Mouse (Mus musculus) cerebellum, postnatal 14 days (tissue): Measurements from ENCODE around the gene Rtp1.

Source experiments
- DNase-seq, 2 experiments: peaks; one replicate each; pipeline ENCODE4 v3.0.0; 2021; ENCODE audit warnings: mixed read lengths in 2 of 2

Gene Rtp1

DNA sequence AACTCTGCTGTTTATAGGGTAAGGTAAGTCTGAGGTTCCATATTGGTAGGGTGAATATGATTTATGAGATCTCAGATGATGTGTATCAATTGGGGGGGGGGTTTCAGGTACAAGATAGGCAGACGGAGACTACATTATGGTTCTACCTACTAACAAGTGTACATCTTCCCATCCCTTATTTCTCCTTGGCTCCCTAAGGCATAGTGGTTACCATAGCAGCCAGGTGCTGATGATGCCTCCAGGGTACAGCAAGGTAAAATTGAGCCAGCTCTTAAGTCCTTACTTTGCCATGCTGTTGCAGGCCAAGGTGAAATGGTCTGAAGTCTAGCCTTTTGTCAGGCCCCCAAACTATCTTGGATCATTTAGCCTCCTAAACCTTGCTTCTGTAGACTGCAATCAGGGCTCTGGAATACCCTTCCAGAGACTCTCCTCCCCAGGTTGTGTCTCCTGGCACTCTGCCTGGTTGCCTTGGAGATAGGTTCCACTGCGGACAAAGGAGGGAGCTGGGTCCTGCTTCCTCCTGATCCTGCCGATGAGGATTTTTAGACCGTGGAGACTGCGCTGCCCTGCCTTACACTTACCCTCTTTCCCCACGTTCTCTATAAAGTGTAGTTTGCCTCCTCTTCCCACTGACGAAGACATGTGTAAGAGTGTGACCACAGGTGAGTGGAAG, at the start of gene Rtp1:
Gene Rtp1, plus strand, starts transcription at position 487 of the 673 bp plus-strand sequence.
- peak; percentile 77 to 84 for DNase-seq

DNA sequence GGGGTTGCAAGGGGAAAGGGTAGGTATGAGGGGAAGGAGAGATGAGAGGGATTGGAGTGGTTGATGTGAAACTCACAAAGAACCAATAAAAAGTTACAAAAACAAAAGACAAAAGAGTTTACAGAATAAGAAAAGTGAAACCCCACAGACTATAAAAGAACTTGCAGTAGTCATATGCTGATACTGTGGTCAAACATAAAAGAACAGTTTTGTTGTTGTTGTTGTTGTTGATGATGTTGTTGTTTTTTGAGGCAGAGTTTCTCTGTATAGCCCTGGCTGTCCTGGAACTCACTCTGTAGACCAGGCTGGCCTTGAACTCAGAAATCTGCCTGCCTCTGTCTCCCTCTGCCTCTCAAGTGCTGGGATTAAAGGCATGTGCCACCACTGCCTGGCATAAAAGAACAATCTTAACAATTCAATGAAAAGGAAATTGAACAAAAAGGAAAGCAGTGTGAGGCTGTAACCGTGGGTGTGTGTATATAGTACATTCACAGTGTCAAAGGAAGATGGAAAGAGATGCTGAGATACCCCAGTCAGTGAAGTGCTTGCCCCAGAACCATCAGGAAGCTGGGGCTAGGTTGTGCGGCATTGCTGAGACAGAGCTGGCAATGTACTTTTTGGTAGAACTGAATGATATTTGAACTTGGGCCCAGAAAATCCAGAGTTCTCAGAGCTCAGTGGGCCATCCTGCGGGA, 49.2 kb upstream of the Rtp1 start:
- DNase-seq, result no peak

DNA sequence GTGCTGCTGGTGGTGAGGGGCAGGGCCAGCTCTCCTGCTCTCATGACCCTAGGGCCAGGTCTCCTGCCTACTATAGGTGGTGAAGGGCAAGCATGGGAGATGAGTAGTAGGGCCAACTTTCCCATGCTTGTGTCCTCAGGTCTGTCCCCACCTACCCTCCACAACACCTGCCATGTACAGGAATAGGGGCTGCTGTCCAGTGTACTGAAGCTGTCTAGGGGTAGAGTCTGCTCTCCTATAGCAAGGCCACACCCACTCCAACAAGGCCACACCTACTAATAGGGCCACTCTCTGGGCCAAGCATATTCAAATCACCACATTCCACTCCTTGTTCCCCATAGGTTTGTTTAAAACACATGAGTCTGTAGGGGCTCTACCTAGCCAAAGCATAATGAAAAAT, 44.6 kb upstream of the Rtp1 start:
- DNase-seq, result no peak

DNA sequence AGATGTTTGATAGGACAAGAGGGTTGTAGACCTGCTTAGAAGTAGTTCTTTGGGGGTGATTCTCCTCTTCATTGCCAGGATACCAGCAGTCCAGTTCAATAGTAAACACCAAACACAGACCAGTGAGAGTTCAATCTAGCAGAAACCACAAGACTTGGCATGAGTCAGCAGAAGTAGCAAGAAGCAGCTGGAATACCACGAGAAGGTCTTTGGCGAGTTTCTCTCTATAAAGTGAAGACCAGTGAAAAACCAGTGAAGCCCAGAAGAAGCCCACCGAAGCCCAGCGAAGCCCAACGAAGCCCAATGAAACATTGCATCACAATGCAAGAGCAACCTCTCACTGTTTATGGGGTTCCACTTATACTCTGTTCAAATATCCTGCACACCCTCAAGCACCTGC, 31.0 kb upstream of the Rtp1 start:
- no peak for DNase-seq

DNA sequence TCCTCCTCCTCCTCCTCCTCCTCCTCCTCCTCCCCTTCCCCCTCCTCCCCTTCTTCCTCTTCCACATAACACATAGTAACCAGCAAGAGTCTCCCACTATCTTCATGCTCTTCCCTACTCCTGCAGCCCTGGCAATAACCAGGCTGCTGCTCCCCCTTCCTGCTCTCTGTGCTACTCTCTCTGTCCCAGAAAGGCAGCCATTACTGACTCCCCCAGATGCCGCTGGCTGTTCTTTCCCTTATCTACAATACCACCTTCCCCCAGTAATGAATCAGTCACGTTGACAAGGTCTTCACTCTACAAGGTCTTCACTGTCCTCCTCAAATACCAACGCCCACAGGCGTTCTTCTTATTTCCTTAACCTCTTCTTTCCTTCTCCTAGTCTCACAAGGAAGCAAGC, 27.5 kb upstream of the Rtp1 start:
- DNase-seq, result no peak

DNA sequence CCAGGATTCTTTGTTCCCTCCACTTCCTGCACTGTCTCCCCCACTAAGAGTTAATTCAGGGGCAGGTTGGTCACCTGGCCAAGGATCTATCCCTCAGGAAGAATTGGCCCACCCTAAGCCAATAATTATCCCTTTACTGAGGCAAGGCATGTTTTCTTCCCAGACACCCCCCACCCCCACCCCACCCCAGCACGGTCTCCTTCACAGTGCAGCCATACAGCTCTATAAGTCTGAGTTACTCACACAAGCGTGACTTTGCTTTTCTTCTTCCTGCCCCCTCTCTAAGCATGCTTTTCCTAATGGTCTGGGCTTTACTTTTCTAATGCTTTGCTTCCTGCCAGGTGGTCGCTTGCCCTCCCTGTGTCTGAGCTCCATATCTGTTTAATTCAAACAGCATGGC, 27.0 kb upstream of the Rtp1 start:
- no peak for DNase-seq

DNA sequence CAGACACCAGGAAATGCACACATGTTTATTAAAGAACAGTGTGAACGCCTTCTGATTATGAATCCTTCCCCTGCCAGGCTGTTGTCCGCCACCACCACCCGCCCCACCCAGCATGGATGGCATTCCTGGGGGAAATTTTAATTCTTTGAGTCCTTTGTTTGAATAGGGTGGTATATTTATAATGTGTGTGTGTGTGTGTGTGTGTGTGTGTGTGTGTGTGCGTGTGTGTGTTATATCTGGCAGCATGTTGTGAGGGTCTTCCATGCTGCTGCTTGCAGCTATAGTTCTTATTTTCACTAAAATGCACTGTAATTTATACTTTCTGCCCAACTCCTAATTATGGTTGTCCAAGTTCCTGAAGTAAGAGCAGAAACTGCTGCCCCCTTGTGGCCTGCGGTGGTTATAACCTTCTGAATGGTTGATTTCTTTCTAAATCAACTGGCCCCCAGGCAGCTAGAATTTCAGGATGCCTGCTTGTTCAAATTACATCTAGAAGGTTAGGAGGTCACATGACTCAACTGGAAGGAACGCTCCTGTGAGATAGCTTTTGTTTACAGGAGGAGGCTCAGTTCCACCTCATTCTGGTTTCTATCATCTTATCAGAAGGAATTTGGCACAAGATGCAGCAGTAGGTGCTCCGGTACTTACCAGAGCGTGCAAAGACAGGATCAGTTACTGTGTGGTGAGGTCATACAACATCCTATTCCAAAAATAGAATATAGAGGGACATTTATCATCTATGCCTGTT, 25.8 kb upstream of the Rtp1 start:
- DNase-seq, result peak; percentile 82 to 88

DNA sequence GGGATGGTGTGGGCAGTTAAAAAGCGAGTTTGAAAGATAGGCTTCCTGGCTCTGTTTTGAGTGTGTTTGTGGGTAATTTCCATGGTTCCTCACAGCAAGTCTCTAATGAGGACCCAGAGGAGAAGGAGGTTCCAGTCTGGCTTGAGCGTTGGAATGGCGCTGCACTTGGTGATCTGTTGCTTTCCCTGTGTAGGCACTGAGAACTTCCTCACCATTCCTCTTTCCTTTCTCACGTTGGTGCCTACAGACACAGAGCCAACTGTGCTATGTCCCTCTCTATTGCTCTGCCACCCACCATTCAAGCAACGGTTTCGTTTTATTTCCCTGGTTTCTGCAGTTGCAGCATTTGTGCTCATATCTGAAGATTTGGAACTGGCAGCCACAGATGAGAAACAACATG, 16.0 kb upstream of the Rtp1 start:
- DNase-seq, result no peak

DNA sequence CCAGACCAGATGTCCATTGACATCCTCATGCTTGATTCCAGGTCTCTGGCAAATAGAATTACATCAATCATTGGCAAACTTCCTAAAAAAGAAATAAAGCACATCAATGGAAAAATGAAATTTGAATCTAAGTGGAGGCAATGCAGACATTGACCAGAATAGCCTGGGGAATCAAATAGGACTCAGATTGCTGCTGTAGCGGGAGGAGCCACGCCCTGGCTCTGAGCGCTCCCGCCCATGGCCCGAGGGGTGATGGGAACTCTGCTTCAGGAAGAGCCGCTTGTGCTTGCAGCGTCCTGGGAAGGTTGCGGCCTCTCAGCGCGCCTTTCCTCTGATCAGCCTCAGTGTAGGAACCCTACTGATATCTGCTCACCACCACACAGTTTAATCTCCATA, 12.7 kb upstream of the Rtp1 start:
- peak; percentile 17 to 23 for DNase-seq

DNA sequence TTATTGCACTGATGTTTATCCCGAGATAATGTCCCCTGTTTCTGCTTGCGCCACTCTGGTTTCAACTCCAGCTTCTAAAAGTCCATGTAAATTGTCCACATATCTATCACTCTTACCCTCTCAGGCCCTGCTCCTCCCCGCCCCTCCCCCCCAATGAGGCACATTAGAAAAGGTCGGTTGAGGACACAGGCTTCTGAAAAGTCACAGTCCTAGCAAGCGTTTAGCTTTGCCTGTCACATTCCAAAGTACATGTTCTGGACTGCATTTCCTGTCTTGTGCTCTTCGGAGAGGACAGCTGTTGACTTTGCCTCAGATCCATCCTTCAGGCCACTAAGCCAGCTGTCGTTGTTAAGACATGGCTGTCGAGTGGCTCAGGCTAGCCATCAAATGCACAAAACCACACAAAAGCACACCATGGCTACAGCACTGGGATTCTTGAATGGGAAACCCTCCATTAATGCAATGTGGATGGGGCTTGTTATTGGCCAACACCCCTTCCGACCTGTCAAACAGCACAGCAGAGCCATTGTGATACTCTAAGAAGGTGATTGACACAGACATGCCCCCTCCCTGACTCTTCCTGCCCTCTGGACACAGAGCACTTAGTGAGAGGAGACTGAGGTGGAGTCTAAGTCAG, 12.2 kb upstream of the Rtp1 start:
- DNase-seq, result no peak

DNA sequence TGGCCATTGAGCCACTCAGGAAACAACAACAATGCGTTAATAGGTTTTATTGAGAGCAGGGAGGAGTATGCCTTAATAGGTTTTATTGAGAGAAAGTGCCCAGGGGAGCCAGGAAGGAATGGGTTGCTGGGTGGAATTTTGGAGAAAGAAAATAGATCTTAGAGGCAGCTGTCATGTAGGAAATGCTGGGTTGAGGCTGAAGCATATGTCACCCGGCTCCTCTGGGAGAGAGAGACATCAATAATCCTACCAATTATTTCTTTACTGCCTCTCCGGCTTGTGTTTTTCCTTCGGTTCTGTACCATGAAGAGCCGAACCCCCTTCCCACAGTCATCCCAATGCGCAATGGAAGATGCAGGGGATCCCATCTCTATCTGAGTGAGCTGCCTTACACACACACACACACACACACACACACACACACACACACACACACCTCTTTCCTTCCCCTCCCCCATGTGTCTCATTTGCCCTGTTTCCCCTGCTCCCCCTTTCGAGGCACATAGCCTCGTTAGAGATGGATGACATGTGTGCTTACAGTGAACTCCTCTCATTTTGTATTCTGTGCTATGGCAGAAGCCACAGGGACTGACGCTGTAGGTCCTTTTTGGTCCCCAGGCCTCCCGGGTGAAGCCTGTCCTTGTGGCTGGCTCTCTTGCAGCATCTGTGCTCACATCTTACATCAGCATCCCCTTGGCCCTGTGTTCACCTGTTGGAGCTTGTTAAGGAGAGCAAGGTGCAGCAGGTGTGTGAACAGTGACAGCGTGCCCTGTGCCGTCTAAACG, 11.3 kb upstream of the Rtp1 start:
- no peak for DNase-seq

DNA sequence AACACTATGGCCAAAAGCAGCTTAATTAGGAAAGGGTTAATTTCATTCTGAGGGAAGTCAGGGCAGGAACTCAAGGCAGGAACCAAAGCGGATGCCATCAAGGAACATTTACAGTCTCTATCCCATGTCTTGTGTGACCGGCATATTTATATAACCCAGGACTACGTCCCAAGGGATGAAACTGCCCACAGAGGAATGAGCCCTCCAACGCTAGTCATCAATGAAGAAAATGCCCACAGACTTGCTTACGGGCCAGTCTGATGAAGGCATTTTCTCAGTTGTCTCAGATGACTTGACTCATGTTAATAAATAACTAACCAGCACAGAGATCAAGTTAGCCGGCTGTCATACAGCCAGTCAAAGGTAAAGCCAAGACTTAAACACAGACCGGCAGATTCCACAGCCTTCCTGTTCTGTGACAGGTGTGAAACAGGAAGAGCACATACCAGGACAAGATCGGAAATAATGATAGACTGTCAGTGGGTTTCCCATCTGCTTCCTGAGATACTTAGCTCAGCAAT, 9.3 kb upstream of the Rtp1 start:
- DNase-seq, result no peak

DNA sequence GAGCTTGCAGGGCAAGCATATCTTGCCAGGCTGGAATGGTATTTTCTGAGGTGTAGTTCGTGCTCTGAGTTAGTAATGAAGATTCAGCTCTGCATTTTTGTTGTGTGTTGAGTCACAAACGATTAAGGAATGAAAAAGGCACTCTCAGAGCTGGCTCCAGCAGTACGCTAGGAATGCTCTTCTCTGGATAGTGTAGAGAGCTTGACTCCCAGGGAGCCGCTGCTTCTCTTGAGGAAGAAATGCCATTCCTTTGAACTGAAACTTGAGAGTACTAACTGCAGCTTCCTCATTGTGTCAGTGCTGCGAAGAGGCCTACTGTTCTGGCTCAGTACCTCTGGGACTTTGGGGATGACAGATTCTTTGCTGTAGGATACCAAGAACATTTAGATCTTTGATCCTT, 5.1 kb upstream of the Rtp1 start:
- DNase-seq, result no peak

DNA sequence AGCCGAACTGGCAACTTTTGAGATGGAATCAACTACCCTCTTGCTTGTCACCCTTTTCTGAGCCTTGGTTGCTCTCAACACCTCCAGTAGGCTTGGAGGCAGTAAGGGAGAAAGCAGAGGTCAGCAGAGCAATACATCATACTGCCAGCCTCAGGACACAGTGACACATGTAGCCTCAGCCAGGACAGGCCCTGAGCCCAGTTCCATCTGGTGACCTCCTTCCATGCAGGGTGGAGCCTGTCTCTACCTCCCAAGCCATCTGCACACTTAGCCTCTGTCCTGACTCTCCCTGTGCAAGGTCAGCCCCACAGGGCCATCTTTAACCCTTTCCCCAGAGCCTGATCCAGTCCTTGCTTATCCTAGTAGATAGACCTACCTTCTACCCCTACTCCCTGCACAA, 1.2 kb upstream of the Rtp1 start:
- DNase-seq, result peak; percentile 20 to 34

DNA sequence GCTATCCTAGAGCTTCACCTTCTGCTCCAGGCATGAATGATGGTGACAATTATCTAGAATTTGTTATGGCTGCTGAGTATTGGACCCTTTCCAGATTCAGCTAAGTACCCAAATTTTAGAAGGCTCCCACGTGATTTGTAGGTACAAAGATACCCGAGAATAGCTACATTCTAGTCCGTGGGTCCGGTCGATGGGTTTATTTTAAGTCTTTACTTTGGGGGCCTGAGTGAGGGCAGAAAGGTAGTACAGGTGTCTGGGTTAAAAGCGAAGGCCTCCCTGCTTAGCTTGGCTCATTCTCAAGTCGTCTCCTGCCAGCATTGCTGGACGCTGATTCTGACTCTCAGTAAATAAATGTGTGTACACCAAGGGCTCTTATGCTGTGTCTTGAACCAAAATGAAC, 1.1 kb downstream of the Rtp1 start:
- peak; percentile 35 to 65 for DNase-seq

DNA sequence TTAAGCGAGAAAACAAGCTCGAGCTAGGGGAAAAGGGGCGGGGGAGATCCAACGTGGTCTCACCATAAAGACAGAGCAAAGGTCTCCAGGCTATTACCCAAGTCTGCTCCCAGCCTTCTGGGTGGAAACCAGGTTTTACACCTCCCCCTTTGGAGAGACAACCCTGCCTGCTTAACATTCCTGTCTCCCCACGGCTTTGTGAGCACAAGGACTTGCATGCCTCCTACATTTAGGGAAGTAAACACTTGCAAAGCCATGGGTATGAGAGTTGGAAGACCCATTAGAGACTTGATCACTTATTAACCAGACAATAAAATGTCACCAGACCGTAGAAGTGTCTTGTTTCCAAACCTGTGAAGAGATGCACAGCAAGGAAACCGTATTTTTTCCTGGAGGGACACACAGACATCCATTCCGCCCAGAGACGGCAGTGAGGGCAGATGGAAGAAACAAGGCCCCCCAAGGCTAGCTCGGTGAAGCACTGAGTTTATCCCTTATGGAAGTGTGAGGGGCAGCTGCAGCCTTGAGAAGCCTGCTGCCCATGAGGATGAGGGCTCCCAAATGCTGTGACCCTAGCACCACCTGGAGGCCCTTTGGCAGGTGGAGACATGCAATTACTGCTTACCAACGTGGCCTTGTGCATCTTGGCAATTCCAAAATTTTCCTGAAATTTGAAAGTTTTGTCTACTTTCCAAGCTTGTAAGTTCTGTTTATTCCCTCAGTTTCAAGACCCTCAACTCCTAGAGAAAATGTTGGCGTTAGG, 8.7 kb downstream of the Rtp1 start:
- DNase-seq, result peak; percentile 16 to 21

DNA sequence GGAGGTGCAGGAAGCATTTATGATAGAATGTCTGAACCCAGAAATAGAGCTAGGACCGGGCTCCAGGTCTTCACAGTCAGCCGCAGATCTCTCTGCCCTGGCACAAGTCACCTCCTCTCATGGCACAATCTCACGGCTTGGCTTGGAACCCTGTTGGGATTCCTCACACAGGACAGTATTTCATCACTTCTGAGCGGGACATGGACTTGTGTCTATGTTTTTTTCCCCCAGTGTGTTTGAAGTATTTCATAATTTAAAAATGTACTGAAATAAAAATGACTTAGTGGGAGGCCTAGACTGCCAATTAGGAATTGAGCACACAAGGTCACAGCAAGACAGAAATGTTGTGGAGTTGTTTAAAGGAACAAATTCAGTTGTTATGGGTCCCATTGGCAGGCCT, 15.3 kb downstream of the Rtp1 start:
- no peak for DNase-seq

DNA sequence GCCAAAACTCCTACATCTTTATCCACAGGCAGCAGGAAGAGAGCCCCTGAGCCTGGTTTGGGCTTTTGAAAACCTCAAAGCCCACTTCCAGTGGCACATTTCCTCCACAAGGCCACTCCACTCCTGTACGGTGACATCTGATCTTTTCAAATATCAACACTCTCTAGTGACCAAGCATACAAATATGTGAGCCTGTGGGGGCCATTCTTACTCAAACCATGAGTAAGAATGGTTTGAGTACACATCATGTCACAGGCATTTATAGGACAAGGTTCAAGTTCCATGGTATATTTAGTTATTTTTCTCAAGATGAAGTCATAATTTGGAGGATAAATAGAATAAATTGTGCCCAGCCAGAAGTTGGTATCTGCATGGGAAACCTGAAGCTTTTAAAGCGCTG, 21.0 kb downstream of the Rtp1 start:
- no peak for DNase-seq

DNA sequence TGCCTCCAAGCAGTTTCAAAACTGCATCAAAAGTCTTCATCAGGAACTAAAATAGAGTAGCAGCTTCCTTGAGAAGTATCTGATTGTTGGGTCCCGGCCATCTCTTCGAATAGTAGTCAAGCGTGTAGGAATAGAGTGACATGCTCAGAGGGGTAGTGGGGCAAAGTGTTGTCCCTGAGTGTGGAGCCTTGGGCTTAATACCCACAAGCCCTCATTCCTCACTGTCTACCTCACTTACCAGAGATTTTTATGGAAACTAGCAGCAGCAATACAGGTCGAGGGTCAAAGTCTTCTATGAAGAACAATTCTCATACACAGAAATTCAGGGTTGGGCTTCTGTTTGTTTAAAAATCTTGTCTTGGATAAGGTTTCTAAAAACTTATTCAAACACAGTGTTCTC, 21.9 kb downstream of the Rtp1 start:
- no peak for DNase-seq

DNA sequence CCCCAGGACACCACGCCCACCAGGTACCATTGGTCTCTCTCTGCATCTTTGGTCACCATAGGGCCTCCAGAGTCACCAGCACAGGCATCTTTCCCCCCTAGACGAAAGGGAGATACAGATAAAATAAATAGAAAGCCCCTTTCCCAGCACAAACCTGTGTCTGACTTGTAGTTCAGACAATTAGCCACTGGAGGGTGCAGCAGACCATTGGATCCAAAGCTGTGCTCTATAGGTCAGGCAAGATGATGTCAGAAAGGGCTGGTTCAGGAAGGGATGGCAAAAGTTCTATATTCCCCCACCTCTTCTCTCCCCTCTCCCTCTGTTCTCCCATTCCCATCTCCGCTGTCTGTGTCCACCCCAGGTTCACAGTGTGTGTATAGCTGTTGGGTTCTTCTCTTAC, 23.5 kb downstream of the Rtp1 start:
- DNase-seq, result peak; percentile 77 to 82

DNA sequence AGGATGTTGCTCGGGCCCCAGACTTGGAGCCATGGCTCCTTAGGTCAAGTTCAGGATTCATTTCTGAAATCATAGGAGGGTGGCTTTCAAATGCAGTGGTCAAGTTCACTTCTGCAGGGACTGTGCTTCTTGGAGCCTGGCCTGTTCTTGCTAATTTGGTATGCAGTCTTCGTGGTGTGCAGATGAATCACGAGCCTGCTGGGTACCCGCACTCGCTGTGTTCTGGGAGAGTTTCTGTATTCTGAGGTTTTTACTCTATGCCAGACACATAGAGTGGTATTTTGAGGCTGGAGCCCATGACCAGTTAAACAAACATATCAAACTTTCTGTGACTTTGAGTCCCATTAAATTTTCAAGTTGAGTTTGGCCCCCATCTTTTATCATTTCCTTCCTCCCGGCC, 25.4 kb downstream of the Rtp1 start:
- DNase-seq, result no peak

DNA sequence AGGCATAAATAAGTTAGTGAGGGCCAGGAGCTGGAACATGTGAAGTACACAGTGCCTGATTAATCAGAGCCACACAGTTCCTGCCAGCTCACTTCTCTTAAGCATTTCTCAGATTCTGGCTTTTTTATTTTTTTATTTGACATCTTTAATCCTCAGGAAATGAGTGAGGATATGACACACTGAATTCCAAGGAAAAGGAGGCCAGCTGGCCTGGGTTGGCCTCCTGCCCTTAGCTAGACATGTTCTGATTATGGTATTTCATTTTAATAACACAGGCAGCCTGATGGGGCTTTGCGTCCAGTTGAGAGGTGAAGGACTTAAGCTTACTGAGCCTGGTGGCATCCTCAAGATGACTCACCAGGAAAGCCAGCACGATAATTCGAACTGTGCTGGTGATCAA, 27.6 kb downstream of the Rtp1 start:
- DNase-seq, result peak; percentile 74 to 75
